ENCODE assay signal across 27 mouse cellular contexts in genomic region chr10:96079823-96080222, GRCm38 (mm10). TPM values are rescaled to one million over a fixed set of nuclear protein-coding genes. Genes with fewer than 3 reads are reported as not detected.
DNase-seq lines count a peak whose midpoint lies in the region; ATAC-seq and TF ChIP-seq lines count a peak whose summit lies in the region.
"Had no signal": no experiment of that assay in that cellular context is flagged by ENCODE, and none has a peak within 500 bp of the region (broad histone marks: within the 10 kb centered on the region; RNA-seq: fewer than 3 reads in every experiment).

No protein-coding gene starts in this region.

- in situ Hi-C loops in CH12.LX (cut with MboI; ENCODE audit: low pct_ligation_motif_present, low pct_unique_long_range_greater_than_20kb, low sequenced_read_pairs), result loop anchor here (25.0 kb wide), 1 partner anchor 543 kb away; no protein-coding TSS in a partner anchor

- H3ac ChIP-seq in myocyte (ENCODE audit: control insufficient read depth, insufficient read length), result no peak overlapping the region

- no peaks in the 10 kb centered on the region for H3K79me2 ChIP-seq in CH12.LX (replicated peaks; ENCODE audit: control insufficient read depth, extremely low read depth, insufficient read depth, poor library complexity, severe bottlenecking)
- H3K79me2 ChIP-seq in myocyte (ENCODE audit: control insufficient read depth, insufficient read depth), result no peaks in the 10 kb centered on the region

- no peaks in the 10 kb centered on the region for H3K9me3 ChIP-seq in lung, postnatal 0 days (ENCODE audit: low read length)
- H3K9me3 ChIP-seq in CH12.LX (replicated peaks; ENCODE audit: low read length), result no peaks in the 10 kb centered on the region
- H3K9me3 ChIP-seq: G1E had no signal

- no peaks in the 10 kb centered on the region for H3K36me3 ChIP-seq in lung, postnatal 0 days (ENCODE audit: insufficient read depth, low read length)
- H3K36me3 ChIP-seq in CH12.LX (replicated peaks in 1 of 2; ENCODE audit: control insufficient read depth in 1 of 2, insufficient read depth in 1 of 2, low read length in 1 of 2), result no peaks in the 10 kb centered on the region
- no peaks in the 10 kb centered on the region for H3K36me3 ChIP-seq in myocyte (ENCODE audit: control insufficient read depth, insufficient read depth)
- H3K36me3 ChIP-seq: G1E had no signal

- H3K4me3 ChIP-seq in layer of hippocampus, adult 2 months, result no peak overlapping the region
- H3K4me3 ChIP-seq in lung, postnatal 0 days (ENCODE audit: low read depth, low read length), result no peak overlapping the region
- H3K4me3 ChIP-seq in CH12.LX (replicated peaks in 1 of 3; ENCODE audit: low read depth in 2 of 3, low read length in 2 of 3, poor library complexity in 1 of 3), result peak overlapping the region in 1 of 3 experiments; percentile 30
- no peak overlapping the region for H3K4me3 ChIP-seq in myocyte

- no peak overlapping the region for H3K4me2 ChIP-seq in lung, postnatal 0 days (replicated peaks; ENCODE audit: low read depth, low read length)
- peak overlapping the region; percentile 80 for H3K4me2 ChIP-seq in CH12.LX (ENCODE audit: insufficient read depth, low read depth, poor library complexity, severe bottlenecking)
- no peak overlapping the region for H3K4me2 ChIP-seq in myocyte (ENCODE audit: low read depth)

- ATAC-seq in lung, postnatal 0 days, result no peak
- ATAC-seq: activated CD4-positive, CD25-positive, alpha-beta regulatory T cell, adult 4 months; CD4-positive, CD25-positive, alpha-beta regulatory T cell, adult 4 months; Patski had no signal

- no peak for TF ChIP-seq POLR2A in CH12.LX (IDR thresholded peaks at IDR 0.05; ENCODE audit: low read depth, low read length)
- TF ChIP-seq POLR2A in myocyte (IDR thresholded peaks at IDR 0.05; ENCODE audit: insufficient read length, low read depth), result no peak

- dilution Hi-C loops in CH12.LX (cut with MboI; ENCODE audit: extremely low pct_ligation_motif_present, extremely low pct_unique_long_range_greater_than_20kb, low sequenced_read_pairs), result no loop called here

- no peaks in the 10 kb centered on the region for H3K27me3 ChIP-seq in lung, postnatal 0 days (replicated peaks; ENCODE audit: insufficient read depth, low read length)
- H3K27me3 ChIP-seq in CH12.LX (replicated peaks) (no peaks in the 10 kb centered on the region), myocyte (ENCODE audit: control insufficient read depth, insufficient read depth, insufficient read length) (no peaks in the 10 kb centered on the region)
- H3K27me3 ChIP-seq: Patski had no signal

- TF ChIP-seq CTCF in layer of hippocampus, adult 2 months (conservative IDR thresholded peaks at IDR 0.05), result no peak
- no peak for TF ChIP-seq CTCF in lung, postnatal 0 days (IDR thresholded peaks at IDR 0.05)
- TF ChIP-seq CTCF in CH12.LX (conservative IDR thresholded peaks at IDR 0.05 in 1 of 2, IDR thresholded peaks at IDR 0.05 in 1 of 2; ENCODE audit: low read depth in 2 of 2, low read length in 2 of 2), result no peak

- TF ChIP-seq EP300 in lung, postnatal 0 days (IDR thresholded peaks at IDR 0.05), result no peak
- no peak for TF ChIP-seq EP300 in CH12.LX (IDR thresholded peaks at IDR 0.05; ENCODE audit: low read length)

- no peak for TF ChIP-seq RAD21 in CH12.LX (IDR thresholded peaks at IDR 0.05; ENCODE audit: low read depth, low read length)

- 87% methylated on average over 4 of the region's 4 CpGs for WGBS in lung, postnatal 0 days

- no peak for DNase-seq in layer of hippocampus, adult 2 months (ENCODE audit: low spot score in 2 of 2)
- DNase-seq in layer of hippocampus, adult 11-12 months (ENCODE audit: low spot score), result no peak
- peak; percentile 11 for DNase-seq in lung, postnatal 0 days (ENCODE audit: low spot score)
- no peak for DNase-seq in lung, postnatal 10 days
- peak; percentile 36 for DNase-seq in CH12.LX (ENCODE audit: extremely low read depth)
- no peak for DNase-seq in urinary bladder, adult 18-20 months (ENCODE audit: low spot score in 2 of 2)
- no peak for DNase-seq in kidney, postnatal 36 days
- DNase-seq: adrenal gland, adult 8-10 months; adrenal gland, postnatal 25 days; cerebellum, adult 11 months; cerebellum, adult 11-12 months; cerebellum, adult 18-20 months had no signal

- peaks cover 10% of the 10 kb centered on the region; the same call in 1 of the 2 replicates for H3K4me1 ChIP-seq in lung, postnatal 0 days (ENCODE audit: insufficient read depth, low read depth, low read length)
- H3K4me1 ChIP-seq in CH12.LX (ENCODE audit: control insufficient read depth in 1 of 2, insufficient read depth in 2 of 2), result peaks cover 19 to 45% of the 10 kb centered on the region in 2 experiments; a peak in 3 of 4 replicates

- peak overlapping the region; percentile 55 for H3K27ac ChIP-seq in layer of hippocampus, adult 2 months
- no peak overlapping the region for H3K27ac ChIP-seq in lung, postnatal 0 days (ENCODE audit: low read length)
- H3K27ac ChIP-seq in CH12.LX (ENCODE audit: insufficient read depth, low read depth), result peak overlapping the region; percentile 80

- no peak overlapping the region for H3K9ac ChIP-seq in lung, postnatal 0 days (replicated peaks; ENCODE audit: low read depth)
- H3K9ac ChIP-seq in CH12.LX (ENCODE audit: insufficient read depth, low read depth), result peak overlapping the region; percentile 51

TF ChIP-seq in CH12.LX, 34 proteins besides CTCF, POLR2A, EP300 and RAD21:
- TF ChIP-seq PAX5 (IDR thresholded peaks at IDR 0.05; ENCODE audit: low read length) (no peak), MAX (IDR thresholded peaks at IDR 0.05; ENCODE audit: low read length) (no peak), BHLHE40 (IDR thresholded peaks at IDR 0.05; ENCODE audit: low read depth, low read length) (no peak), JUND (conservative IDR thresholded peaks at IDR 0.05; ENCODE audit: low read depth, low read length) (peak; percentile 54; the same call in 1 of the 2 replicates), SMC3 (IDR thresholded peaks at IDR 0.05; ENCODE audit: low read depth, low read length) (no peak), TBP (conservative IDR thresholded peaks at IDR 0.05; ENCODE audit: low read depth, low read length) (peak; percentile 45; the same call in 1 of the 2 replicates), CHD2 (IDR thresholded peaks at IDR 0.05; ENCODE audit: low read length) (no peak), MXI1 (IDR thresholded peaks at IDR 0.05; ENCODE audit: low read depth, low read length) (no peak), MEF2A (IDR thresholded peaks at IDR 0.05; ENCODE audit: borderline replicate concordance, low read depth, low read length) (peak; percentile 84), JUN (IDR thresholded peaks at IDR 0.05; ENCODE audit: insufficient read depth, low read depth, low read length) (peak; percentile 64), ELF1 (IDR thresholded peaks at IDR 0.05; ENCODE audit: low read depth, low read length) (peak; percentile 36; the same call in 1 of the 2 replicates), TCF12 (IDR thresholded peaks at IDR 0.05; ENCODE audit: low read depth, low read length) (0 out of 2 replicates have a peak, but pooled peaks have one; percentile 21)

TF ChIP-seq in myocyte, 11 proteins besides CTCF, POLR2A, EP300 and RAD21:
- peak in 1 of 3 experiments; percentile 32 for TF ChIP-seq MYOD1 (IDR thresholded peaks at IDR 0.05; ENCODE audit: control insufficient read depth in 1 of 3, insufficient read length in 2 of 3, low read depth in 2 of 3)
- TF ChIP-seq SRF (IDR thresholded peaks at IDR 0.05; ENCODE audit: control insufficient read depth, insufficient read length, low read depth), result peak; percentile 36
- no peak for TF ChIP-seq CEBPB (IDR thresholded peaks at IDR 0.05; ENCODE audit: insufficient read depth, poor library complexity, severe bottlenecking)
TF ChIP-seq in myocyte: peak in this region for 2.

RNA-seq across cellular contexts. Expression of gene Gm5426, which starts 56.6 kb away (rescaled TPM):
- not detected for total RNA-seq in layer of hippocampus, adult 2 months (2021)
- polyA plus RNA-seq in lung, postnatal 0 days (2015; fragmentation: Nextera tagmentation; extraction: Ambion mirVana), result not detected in 2 replicates
- total RNA-seq in CH12.LX (2012; rRNA removed) (not detected in 2 replicates), CH12.LX (2014; rRNA removed) (not detected in 2 replicates)
- polyA plus RNA-seq in CH12.LX (2012; ENCODE audit: insufficient read length, low read depth) (not detected in 2 replicates), myocyte (2012; fragmentation: generic; extraction: Trizol) (not detected)
- total RNA-seq: adrenal gland, adult 18-20 months; adrenal gland, adult 2 months; adrenal gland, adult 8-10 months; adrenal gland, postnatal 10 days; adrenal gland, postnatal 14 days; adrenal gland, postnatal 25 days; adrenal gland, postnatal 36 days; adrenal gland, postnatal 4 days; ES-E14; G1E; MEL had no signal
- polyA plus RNA-seq: adrenal gland, adult 2 months; brain, embryonic 14.5 days; C2C12; CD4-positive, CD25-positive, alpha-beta regulatory T cell, adult 4 months; G1E; Patski had no signal

Comparison
In these comparisons a context has a peak if more than half of its experiments do, and no peak if none do; other contexts are left out.
1. DNase-seq: peak in lung, postnatal 0 days (single experiment) and CH12.LX (single experiment); none in layer of hippocampus, adult 2 months (0 of 2), layer of hippocampus, adult 11-12 months (single experiment), lung, postnatal 10 days (single experiment), urinary bladder, adult 18-20 months (0 of 2) and kidney, postnatal 36 days (0 of 2).